Mouse (Mus musculus) ovary, postnatal 14 days (tissue): ENCODE measurements around the gene Wdr66.

Experiments
- DNase-seq: peaks from one replicate; pipeline ENCODE4 v3.0.0; 2022; ENCODE audit warnings: low spot score

Wdr66 gene

DNA sequence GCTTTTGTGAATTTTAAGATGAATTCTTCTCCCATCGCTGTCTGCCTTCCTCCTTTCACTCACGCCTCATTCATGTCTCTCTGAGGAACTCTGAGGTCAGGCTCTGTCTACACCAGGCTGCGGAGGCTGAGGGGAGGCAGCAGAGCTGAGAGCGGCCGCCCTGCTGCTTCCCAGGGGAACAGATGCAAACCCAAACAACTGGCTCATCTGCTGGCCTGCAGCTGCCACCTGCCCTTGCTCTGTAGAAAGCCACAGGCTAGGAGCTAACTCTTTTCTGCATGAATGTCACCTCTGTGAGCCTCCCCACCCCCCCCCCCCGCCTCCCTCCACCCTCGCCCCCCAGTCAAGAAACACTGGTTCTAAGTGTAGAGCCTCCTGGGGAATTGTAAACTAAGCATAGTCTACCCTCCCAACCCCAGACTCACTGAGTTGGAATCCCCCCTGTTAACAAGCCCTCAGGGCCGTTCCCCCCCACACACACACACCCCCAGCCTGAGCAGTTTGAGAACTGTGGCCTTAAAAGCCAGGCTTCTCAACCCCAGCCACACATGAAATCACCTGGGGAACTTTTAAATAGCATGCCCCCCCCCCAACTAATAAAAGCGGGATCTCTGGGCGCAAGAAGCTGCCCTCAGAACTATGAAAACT lies 63.4 kb downstream of the Wdr66 start:
- DNase-seq, result no peak

DNA sequence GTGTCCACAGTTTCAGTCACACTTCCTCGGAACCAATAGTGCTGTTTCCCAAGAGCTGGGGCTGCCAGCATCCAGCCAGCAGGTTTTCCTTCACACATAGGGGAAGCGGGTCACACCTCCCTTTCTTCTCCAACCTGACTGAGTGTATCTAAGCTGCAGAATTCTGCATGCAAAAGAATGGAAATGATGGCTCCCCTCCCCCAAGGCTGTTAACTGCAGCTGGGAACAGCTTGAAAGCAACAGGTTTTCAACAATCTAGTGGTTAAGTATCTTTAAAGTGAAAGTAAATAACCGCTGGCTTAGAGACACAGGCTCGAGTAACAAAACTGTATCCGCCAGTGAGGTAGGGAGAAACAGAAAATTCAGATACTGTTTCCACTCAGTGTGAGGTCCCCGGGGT lies 66.1 kb downstream of the Wdr66 start:
- no peak for DNase-seq

DNA sequence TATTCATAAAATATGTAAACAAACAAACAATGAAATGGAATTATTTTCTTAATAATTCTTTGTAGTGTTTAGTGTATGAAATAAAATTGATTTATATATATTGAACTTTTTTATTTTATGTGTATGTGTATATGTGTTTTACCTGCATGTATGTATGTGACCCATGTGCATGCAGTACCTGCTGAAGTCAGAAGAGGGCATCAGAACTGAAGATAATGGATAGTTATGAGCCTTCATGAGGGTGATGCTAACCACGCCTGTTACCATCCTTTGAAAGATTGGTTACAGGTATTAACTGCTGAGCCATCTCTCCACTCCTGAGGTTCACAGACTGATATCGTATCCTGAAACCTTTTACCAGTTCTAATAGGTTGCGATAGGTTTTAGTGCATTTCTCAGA lies 68.2 kb downstream of the Wdr66 start:
- DNase-seq, result no peak

DNA sequence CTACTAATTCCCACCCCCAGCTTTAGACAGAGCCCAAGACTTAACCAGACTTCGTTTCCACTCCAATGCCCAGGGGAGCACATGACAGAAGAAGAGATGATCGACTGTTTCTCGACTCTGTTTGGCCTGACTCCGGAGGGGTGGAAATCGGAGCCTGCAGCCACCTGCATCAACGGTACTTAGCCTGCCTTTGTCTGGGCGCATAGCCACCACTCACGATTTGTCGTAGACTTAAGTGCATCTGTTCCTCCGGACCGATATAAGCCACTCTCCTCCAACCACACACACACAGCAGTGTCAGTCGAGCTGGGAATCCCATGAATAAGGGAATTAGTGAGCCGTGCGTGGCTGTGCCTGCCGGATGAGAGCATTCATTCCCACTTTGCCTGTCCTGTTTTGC lies 72.3 kb downstream of the Wdr66 start:
- no peak for DNase-seq

DNA sequence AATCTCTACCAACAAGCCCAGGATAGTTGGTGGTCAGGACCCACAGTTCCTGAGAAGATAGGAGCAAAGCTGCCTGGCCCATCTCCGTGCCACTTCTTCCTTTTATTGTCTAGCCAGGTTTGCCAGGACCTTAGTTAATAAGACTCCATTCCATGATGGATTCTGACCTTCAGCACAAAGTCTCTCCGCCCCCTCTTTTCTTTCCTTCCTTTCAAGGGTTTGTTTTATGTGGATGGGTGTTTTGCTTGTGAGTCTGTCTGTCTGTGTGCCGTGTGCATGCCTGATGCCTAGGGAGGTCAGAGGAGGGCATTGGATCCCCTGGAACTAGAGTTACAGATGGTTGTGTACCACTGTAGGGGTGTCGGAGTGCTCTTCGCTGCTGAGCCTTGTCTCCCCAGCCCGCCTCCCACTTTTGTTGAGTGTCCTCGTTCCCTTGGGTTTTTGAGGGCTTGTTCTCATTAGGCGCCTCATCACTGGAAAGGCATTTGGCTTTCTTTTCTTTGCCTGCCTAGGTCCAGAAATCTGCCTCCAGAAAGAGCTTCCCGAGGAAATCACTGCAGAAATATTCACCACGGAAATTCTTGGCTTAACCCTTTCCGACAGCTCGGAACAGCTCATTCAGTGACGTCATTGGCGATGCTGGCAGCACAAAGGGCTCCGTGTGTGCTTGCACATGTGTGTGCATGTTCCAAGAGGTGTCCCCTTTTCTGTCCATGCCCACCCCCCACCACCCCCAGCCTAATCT lies 74.3 kb downstream of the Wdr66 start:
- no peak for DNase-seq

DNA sequence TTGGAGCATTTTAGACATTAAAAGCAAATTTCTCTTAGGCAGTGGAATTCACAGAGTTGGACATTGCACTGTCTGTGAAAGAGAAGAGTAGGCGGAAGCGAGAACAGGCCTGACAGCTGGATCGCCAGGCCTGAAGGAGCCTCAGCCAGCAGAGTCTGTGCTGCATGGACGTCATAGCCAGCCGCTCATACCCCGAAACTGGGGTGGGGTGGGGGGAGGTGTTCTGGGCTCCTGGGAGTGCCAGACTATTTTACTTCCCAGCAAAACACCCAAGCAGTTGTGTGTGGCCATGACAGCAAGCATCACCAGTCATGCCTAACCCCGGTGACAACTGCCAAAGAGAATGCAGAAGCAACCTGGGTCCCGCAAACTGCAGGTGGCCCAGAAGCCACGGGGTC lies 74.8 kb downstream of the Wdr66 start:
- no peak for DNase-seq

DNA sequence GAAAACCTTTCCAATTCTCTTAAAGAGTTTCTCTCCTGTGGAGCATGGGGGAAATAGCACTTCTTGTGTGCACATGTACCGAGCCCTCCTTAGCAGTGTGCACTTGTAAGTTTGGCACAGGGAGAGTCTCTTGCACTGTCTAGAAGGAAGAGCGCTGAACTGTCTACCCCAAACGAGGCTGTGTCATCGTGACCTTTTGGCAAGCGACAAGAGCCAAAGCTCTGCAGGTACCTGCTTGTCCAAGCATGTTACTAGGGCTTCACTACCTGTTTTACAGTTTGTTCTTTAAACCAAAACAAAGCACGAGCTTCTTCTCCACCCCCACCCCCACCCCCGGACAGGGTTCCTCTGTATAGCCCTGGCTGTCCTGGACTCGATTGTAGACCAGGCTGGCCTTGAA lies 75.8 kb downstream of the Wdr66 start:
- no peak for DNase-seq

DNA sequence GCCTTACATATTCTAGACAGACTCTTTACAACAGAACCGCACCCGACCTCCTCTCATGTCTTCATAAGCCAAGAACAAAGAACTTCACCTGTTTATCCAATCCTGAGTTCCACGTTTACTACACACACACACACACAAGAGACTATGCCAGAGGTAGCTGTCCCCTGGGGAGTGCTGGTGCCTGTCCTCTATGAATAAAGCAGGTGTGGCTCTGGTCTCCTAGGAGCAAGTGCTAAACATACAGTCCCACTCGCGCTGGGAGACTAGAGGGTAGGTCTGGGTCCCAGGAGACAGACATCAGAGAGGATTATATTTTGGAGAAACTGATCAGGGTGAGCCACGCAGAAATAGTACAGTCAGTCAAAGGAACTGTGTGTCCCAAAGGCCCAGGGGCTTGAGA lies 81.7 kb downstream of the Wdr66 start:
- DNase-seq, result no peak

DNA sequence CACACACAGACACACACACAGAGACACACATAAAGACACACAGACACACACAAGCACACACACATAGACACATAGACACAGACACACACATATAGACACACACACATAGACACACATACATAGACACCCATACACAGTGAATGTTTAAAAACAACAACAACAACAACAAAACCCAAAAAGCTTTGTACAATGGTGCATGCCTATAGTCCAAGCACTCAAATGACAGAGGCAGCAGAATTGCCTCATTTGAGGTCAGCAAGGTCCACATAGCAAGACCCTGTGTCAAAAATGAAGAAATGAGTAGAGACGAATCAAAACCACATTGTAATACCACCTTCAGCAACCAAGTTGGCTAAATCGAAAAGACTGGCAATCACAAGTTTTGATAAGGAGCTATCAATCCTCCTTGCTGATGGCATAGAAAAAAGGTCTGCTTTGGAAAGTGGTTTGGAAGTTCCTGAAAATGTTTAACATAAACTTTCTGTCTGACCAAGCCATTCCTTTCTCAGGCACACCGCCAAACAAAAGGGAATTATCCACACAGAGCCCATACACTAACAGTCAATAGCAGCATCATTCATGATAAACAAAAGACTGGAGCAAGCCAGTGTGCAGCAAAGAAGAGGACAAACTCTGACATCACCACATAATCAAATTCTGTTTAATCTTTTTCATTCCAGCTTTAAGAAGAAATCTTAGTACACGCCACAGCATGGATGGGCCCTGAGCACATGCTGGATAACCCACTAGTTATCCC lies 84.5 kb downstream of the Wdr66 start:
- DNase-seq, result no peak

DNA sequence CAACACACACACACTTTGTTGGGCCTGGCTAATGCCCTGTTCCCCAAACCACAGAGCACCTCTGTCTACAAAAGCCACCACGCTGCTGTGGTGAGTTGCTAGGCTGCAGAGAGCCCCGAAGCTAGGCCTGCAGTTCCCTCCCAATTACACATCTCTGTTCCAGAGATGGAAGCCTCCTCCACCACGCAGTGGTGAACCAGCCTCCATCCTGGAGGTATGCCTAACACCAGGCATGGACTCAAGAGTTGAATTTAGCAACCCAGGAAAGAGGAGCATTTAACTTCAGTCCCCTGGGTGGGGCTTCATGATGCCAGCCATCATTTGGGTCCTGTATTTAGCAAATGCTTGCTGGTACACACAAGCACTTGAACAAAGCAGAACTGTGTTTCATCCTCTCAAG lies 86.6 kb downstream of the Wdr66 start:
- no peak for DNase-seq

DNA sequence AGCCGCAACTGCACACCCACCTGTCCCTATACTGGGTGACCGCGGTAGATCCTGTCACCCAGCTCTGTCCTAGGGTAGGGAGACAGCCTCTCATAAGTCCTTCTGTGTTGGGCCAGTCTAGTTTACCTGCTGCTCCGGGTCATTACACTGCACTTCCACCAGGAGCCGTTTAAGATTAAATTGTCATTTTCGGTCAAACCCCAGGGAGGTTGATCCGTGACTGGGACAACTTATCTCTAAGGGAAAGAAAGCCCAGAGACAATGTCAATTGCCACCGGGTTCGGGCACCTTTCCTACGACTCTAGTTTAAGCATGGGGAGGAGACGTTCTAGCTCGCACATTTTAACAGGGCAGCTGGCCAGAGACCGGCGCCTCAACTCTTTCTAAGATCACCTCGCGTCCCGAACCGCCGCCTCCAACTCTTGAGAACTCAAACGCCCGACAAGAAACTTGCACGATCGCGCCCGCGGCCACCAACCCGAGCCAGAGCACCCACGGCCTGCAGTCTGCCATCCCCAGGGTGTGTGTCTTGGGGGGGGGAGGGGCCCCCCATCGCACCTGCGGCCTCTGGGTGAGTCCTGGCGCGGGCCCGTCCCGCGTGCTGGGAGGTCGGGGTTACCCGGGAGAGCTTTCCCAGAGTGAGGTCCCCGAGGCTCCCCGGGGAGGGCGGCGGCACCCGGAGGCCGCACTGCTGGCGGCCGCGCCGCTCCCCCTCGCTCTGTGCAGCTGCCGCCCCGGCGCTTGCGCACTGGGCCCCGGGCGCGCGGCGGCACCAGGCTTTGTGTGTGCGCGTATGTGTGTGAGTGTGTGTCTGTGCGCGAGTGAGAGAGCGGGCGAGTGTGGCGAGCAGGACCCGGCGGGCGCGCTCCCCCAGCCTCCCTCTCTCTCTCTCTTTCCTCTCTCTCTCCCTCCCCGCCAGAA lies 92.1 kb downstream of the Wdr66 start, which contains the start of gene Bcl7a:
Bcl7a (plus strand) TSS at position 128 of the 921 bp plus-strand sequence.
- DNase-seq, result peak; percentile 85

DNA sequence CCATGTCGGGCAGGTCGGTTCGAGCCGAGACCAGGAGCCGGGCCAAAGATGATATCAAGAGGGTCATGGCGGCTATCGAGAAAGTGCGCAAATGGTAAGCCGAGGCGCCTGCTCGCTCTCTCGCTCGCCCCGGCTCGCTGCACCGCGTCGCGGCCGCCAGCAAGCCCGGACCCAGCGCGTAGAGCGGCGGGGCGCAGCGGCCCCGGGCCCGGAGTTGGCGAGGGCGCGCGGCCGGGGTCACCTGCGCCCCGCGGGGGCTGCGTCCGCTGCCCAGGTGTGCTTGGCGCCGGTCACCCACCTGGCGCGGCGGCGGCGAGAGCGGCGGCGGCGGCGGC lies 92.7 kb downstream of the Wdr66 start:
- DNase-seq, result no peak

DNA sequence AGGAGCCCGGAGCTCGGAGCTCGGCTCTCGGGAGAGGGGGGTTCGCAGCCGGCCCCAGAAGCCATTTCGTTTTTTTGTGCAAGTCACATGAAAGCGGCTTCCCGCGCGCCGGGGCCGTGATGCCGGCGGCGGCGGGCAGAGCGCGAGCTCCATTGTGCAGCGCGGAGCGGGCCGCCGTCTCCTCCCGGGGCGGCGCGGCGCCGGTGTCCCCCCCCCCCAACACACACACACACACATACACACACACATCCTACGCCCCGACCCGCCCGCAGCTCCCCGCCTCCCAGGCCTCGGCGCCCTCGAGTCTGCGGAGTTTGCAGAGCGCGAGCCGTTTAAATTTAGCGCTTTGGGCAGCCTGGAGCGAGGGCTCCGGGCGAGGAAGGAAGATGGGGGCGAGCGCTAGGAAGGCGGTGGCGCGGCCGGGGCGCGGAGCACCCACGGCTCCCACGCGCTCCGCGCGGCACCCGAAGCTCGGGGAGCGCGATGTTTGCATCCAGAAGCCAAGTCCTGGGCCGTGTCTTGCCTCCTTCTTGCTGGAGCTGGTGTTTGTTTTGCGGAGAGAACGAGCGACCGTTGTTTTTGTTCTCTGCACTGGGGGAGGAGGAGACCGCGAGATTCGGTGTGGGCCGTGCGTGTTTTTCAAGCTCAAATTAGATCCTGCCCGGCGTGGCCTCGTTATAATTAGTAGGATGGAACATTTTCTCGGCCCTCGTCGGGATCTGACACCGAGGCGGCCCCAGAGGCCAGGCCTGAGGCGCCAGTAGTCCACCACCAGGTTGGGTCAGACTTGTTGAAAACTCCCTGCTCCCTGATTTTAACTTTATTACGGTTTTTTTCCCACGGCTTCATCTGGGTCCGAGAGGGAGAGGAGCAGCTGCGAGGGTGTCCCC lies 93.3 kb downstream of the Wdr66 start:
- DNase-seq, result peak; percentile 42

DNA sequence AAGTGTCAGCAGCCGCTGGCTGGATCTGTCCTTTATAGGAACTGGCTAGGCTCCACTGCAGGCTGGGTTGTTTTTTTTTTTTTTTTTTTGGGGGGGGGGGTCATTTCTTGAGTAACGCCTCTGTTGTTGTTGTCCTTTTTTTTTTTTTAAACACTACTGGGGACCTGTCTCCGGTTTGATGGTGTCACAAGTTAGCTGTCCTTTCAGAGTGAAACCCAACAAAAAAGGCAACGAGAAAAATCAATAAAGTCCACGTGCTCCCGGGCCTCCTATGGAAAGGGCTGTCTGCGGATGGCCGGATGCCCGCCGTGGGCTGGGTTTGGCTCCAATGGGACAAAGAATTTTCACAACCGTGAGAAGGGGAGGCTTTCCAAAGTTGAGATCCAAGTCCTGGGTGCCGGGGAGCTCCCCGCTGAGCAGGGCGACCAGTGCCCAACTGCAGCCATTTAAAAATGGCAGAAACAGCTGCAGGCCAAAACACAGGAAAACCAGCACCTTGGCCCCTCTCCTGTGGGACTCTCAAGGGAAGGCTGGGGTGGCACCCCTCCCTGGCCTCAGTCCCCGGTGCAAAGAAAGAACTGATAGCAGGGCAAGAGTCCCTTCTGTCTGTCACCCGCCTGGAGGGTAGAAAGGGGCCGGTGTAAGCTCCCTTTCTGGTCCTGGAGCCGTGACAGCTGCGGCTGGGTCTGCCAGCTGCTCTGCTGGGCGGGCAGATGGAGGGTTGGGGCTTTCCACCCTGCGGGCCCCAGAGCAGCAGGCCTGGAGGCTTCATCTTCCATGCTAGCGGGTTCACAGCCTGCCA lies 94.2 kb downstream of the Wdr66 start:
- DNase-seq, result peak; percentile 75

DNA sequence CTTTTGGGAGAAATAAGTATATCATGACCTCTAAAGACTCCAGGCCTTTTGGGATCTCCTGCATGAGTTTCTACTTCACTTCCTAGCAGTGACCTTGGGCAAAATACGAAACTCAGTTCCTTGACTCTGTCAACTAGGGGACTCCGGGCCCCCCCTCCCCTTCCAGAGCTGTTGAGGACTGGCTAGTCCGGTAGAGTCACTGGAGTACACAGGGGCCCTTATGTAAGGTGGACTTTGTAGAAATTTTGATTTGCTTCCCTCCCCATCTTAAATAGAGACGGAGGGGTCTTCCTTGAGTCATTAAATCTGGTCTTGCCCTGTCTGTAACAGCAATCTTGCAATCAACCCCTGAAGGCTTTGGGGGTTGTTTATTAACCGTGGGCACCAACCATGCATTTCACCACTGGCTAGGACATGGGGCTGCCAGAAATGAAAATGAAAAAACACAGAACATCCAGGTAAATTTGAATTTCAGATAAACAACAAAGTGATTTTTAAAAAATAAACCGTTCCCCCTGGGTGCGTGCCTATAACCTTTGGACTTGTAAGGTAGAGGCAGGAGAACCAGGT lies 94.9 kb downstream of the Wdr66 start:
- DNase-seq, result no peak

DNA sequence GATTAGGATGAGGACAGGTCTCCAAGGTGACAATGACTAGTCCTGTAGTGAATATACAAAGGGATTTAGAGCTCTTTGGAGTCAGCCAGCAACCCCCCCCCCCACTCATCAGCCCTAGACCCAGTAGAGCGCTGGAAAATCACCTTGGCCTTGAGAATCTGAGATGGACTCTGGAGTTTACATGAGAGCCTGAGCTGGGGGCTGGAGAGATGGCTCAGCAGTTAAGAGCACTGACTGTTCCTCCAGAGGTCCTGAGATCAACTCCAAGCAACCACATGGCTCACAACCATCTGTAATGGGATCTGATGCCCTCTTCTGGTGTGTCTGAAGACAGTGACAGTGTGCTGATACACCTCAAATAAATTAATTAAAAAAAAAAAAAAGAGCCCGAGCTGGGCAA lies 96.1 kb downstream of the Wdr66 start:
- no peak for DNase-seq

DNA sequence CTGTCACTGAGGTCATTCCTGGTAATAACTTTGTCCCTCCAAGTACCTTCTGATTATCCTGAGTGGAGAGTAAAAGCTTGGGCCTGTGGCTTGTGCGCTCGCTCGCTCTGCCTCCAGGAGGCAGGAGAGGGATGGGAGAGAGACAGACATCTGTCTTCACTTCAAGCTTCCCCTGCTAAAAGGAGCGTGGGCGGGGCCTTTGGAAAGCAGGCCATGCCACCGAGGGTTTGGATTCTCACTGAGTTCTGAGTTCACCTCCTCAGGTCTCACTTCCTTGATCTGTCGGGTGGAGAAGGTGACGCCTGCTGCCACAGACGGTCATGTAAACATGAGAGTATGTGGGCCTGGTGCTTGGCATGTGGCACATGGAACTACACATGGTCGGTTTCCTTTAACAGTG lies 98.5 kb downstream of the Wdr66 start:
- DNase-seq, result no peak

DNA sequence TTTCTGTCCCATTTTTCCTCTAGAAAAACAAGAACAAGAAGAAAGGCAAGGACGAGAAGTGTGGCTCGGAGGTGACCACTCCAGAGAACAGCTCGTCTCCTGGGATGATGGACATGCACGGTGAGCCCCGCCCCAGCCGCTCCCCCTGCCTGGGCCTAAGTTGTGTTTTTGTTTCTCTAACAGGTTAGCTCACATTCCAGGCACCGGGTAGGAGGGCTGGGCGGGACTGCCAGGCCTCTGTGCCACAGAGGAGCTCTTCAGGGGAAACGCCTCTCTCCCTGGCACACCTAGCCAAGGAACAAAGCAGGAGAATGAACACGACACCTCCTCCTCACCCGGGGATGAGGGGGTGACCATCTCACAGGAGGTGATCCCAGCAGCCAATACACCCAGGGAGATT lies 104.0 kb downstream of the Wdr66 start:
- no peak for DNase-seq

DNA sequence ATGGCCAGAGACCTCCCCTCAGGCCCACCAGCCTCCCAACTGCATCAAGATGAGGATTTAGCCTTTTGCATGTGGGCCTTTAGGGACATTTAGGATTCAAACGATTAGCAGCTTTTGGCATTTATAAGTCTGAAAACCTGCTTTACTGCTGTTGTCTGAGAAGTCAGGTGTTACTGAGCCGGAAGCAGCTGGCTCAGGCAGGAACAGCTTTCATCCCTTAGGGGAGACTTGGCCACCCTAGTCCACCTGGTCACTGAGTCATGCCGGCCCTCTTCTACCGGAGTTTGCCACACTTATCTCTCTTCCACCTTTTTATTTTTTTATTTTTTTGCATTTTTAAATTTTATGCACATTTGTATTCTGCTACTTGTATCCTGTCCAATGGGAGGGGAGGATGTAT lies 105.4 kb downstream of the Wdr66 start:
- DNase-seq, result no peak

DNA sequence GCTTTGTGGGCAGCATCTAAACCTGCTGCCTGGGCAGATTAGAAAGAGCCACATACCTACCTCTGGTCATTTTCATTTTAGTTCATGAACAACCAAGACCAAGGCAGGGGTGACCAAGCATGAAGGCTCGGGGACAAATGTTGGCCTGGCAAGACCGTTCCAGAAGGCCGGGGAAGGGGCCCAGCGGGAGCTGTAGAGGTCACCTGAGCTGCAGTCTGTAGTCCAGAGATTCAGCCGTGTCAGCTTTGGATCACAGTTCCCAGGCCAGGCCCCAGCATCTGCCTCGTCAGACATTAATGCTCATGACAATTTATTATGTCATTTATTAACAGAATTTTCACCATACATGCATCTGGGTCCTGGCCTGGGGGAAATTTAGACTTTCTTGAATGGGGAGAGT lies 107.5 kb downstream of the Wdr66 start:
- no peak for DNase-seq
